Mouse (Mus musculus): ENCODE measurements around the gene Prdm15. TPM values are rescaled to one million over a fixed set of nuclear protein-coding genes. Genes with fewer than 3 reads are reported as not detected.
A peak's percentile ranks its signal among the peaks of the same experiment; 100 is the strongest.

The Prdm15 gene
- 17.4 and 19.5 TPM in 2 replicates for polyA plus RNA-seq (2012; rRNA removed)

GRCm38 (mm10) chr16:97851741-97852319, at the start of gene Prdm15:
Gene Prdm15 (minus strand): TSS chr16:97851850.
- peaks cover 15% of the 10 kb centered on the region for H3K4me1 ChIP-seq (ENCODE audit: control insufficient read depth, insufficient read depth, low read length)
- peak within 1 kb of the TSS; percentile 74 for H3K27ac ChIP-seq (ENCODE audit: insufficient read depth, low read length)
- no peak for TF ChIP-seq CTCF (IDR thresholded peaks at IDR 0.05; ENCODE audit: extremely low read depth, insufficient read depth, low read length)
- TF ChIP-seq POLR2A (IDR thresholded peaks at IDR 0.05; ENCODE audit: extremely low read depth, insufficient read depth, low read length), result peak; percentile 72
- peak within 1 kb of the TSS; percentile 66 for H3K4me3 ChIP-seq (ENCODE audit: insufficient read depth, low read length)

- Histone ChIP-seq H3K27ac (ENCODE audit: insufficient read depth, low read length) (no peak overlapping the region), H3K4me3 (ENCODE audit: insufficient read depth, low read length) (no peak overlapping the region), H3K4me1 (ENCODE audit: control insufficient read depth, insufficient read depth, low read length) (no peaks in the 10 kb centered on the region; the same call in 1 of the 2 replicates)
- TF ChIP-seq POLR2A (IDR thresholded peaks at IDR 0.05; ENCODE audit: extremely low read depth, insufficient read depth, low read length) (no peak), CTCF (IDR thresholded peaks at IDR 0.05; ENCODE audit: extremely low read depth, insufficient read depth, low read length) (no peak)
Measured at GRCm38 (mm10) chr16:97897346-97898024, 45.8 kb upstream of the Prdm15 start.

GRCm38 (mm10) chr16:97887762-97888161, 36.1 kb upstream of the Prdm15 start:
- no peak for TF ChIP-seq CTCF (IDR thresholded peaks at IDR 0.05; ENCODE audit: extremely low read depth, insufficient read depth, low read length)
- no peak for TF ChIP-seq POLR2A (IDR thresholded peaks at IDR 0.05; ENCODE audit: extremely low read depth, insufficient read depth, low read length)
- Histone ChIP-seq H3K4me1 (ENCODE audit: control insufficient read depth, insufficient read depth, low read length) (no peaks in the 10 kb centered on the region), H3K4me3 (ENCODE audit: insufficient read depth, low read length) (no peak overlapping the region), H3K27ac (ENCODE audit: insufficient read depth, low read length) (no peak overlapping the region)

GRCm38 (mm10) chr16:97883696-97884095, 32.0 kb upstream of the Prdm15 start:
- H3K4me3 ChIP-seq (ENCODE audit: insufficient read depth, low read length), result no peak overlapping the region
- H3K27ac ChIP-seq (ENCODE audit: insufficient read depth, low read length), result no peak overlapping the region
- H3K4me1 ChIP-seq (ENCODE audit: control insufficient read depth, insufficient read depth, low read length), result no peaks in the 10 kb centered on the region
- no peak for TF ChIP-seq POLR2A (IDR thresholded peaks at IDR 0.05; ENCODE audit: extremely low read depth, insufficient read depth, low read length)
- no peak for TF ChIP-seq CTCF (IDR thresholded peaks at IDR 0.05; ENCODE audit: extremely low read depth, insufficient read depth, low read length)

- no peaks in the 10 kb centered on the region for H3K4me1 ChIP-seq (ENCODE audit: control insufficient read depth, insufficient read depth, low read length)
- H3K4me3 ChIP-seq (ENCODE audit: insufficient read depth, low read length), result no peak overlapping the region
- H3K27ac ChIP-seq (ENCODE audit: insufficient read depth, low read length), result no peak overlapping the region
- no peak for TF ChIP-seq POLR2A (IDR thresholded peaks at IDR 0.05; ENCODE audit: extremely low read depth, insufficient read depth, low read length)
- TF ChIP-seq CTCF (IDR thresholded peaks at IDR 0.05; ENCODE audit: extremely low read depth, insufficient read depth, low read length), result no peak
Measured at GRCm38 (mm10) chr16:97882891-97883290, 31.2 kb upstream of the Prdm15 start.

- H3K4me3 ChIP-seq (ENCODE audit: insufficient read depth, low read length), result no peak overlapping the region
- no peak overlapping the region for H3K27ac ChIP-seq (ENCODE audit: insufficient read depth, low read length)
- no peak for TF ChIP-seq POLR2A (IDR thresholded peaks at IDR 0.05; ENCODE audit: extremely low read depth, insufficient read depth, low read length)
- TF ChIP-seq CTCF (IDR thresholded peaks at IDR 0.05; ENCODE audit: extremely low read depth, insufficient read depth, low read length), result peak; percentile 56
- no peaks in the 10 kb centered on the region for H3K4me1 ChIP-seq (ENCODE audit: control insufficient read depth, insufficient read depth, low read length)
Measured at GRCm38 (mm10) chr16:97879134-97879533, 27.5 kb upstream of the Prdm15 start.

- Histone ChIP-seq H3K27ac (ENCODE audit: insufficient read depth, low read length) (no peak overlapping the region), H3K4me3 (ENCODE audit: insufficient read depth, low read length) (no peak overlapping the region)
Measured at GRCm38 (mm10) chr16:97877502-97877901, 25.9 kb upstream of the Prdm15 start.

GRCm38 (mm10) chr16:97875101-97875500, 23.5 kb upstream of the Prdm15 start:
- Histone ChIP-seq H3K4me1 (ENCODE audit: control insufficient read depth, insufficient read depth, low read length) (no peaks in the 10 kb centered on the region), H3K4me3 (ENCODE audit: insufficient read depth, low read length) (no peak overlapping the region), H3K27ac (ENCODE audit: insufficient read depth, low read length) (no peak overlapping the region)
- TF ChIP-seq CTCF (IDR thresholded peaks at IDR 0.05; ENCODE audit: extremely low read depth, insufficient read depth, low read length), result no peak
- no peak for TF ChIP-seq POLR2A (IDR thresholded peaks at IDR 0.05; ENCODE audit: extremely low read depth, insufficient read depth, low read length)

More at GRCm38 (mm10) chr16:97877502-97877901, 25.9 kb upstream of the Prdm15 start:
- no peaks in the 10 kb centered on the region for H3K4me1 ChIP-seq (ENCODE audit: control insufficient read depth, insufficient read depth, low read length)
- TF ChIP-seq CTCF (IDR thresholded peaks at IDR 0.05; ENCODE audit: extremely low read depth, insufficient read depth, low read length) (no peak), POLR2A (IDR thresholded peaks at IDR 0.05; ENCODE audit: extremely low read depth, insufficient read depth, low read length) (no peak)

- no peaks in the 10 kb centered on the region for H3K4me1 ChIP-seq (ENCODE audit: control insufficient read depth, insufficient read depth, low read length)
- no peak overlapping the region for H3K27ac ChIP-seq (ENCODE audit: insufficient read depth, low read length)
- H3K4me3 ChIP-seq (ENCODE audit: insufficient read depth, low read length), result no peak overlapping the region
- TF ChIP-seq POLR2A (IDR thresholded peaks at IDR 0.05; ENCODE audit: extremely low read depth, insufficient read depth, low read length) (no peak), CTCF (IDR thresholded peaks at IDR 0.05; ENCODE audit: extremely low read depth, insufficient read depth, low read length) (no peak)
Measured at GRCm38 (mm10) chr16:97874376-97874775, 22.7 kb upstream of the Prdm15 start.

- no peak overlapping the region for H3K4me3 ChIP-seq (ENCODE audit: insufficient read depth, low read length)
- TF ChIP-seq POLR2A (IDR thresholded peaks at IDR 0.05; ENCODE audit: extremely low read depth, insufficient read depth, low read length), result no peak
- TF ChIP-seq CTCF (IDR thresholded peaks at IDR 0.05; ENCODE audit: extremely low read depth, insufficient read depth, low read length), result no peak
- no peaks in the 10 kb centered on the region for H3K4me1 ChIP-seq (ENCODE audit: control insufficient read depth, insufficient read depth, low read length)
- H3K27ac ChIP-seq (ENCODE audit: insufficient read depth, low read length), result no peak overlapping the region
Measured at GRCm38 (mm10) chr16:97872657-97873056, 21.0 kb upstream of the Prdm15 start.

Data from cortical plate, adult 2 months (tissue).